Mouse (Mus musculus): ENCODE measurements at regions not wholly inside any gene's neighbourhood (a gene's known extent, or its start where the extent isn't known, plus 50 kb on each side); places are given as distances from the start of the nearest gene placed in this dataset.

- TF ChIP-seq ZC3H11A (IDR thresholded peaks at IDR 0.05; ENCODE audit: borderline replicate concordance, low read depth, low read length) (no peak), HCFC1 (IDR thresholded peaks at IDR 0.05; ENCODE audit: borderline replicate concordance, insufficient read depth, low read length) (no peak), MAFK (IDR thresholded peaks at IDR 0.05; ENCODE audit: insufficient read depth, low read depth, low read length) (no peak), ZNF384 (IDR thresholded peaks at IDR 0.05; ENCODE audit: low read depth, low read length) (no peak), CHD2 (IDR thresholded peaks at IDR 0.05; ENCODE audit: low read depth, low read length) (no peak)
- no peak for DNase-seq (ENCODE audit: low read depth, low spot score)
- Histone ChIP-seq H3K4me1 (ENCODE audit: control insufficient read depth in 2 of 2, insufficient read depth in 2 of 2, low read length in 2 of 2, poor library complexity in 1 of 2) (no peaks in the 10 kb centered on the region), H3K9me3 (ENCODE audit: control insufficient read depth, insufficient read depth, low read depth, low read length) (no peaks in the 10 kb centered on the region), H3K4me3 (ENCODE audit: insufficient read depth in 1 of 2, low read depth in 1 of 2, low read length in 2 of 2, poor library complexity in 1 of 2, severe bottlenecking in 1 of 2) (no peak overlapping the region), H3K9ac (ENCODE audit: insufficient read depth, low read depth, low read length, poor library complexity, severe bottlenecking) (no peak overlapping the region), H3K27ac (ENCODE audit: insufficient read depth, low read depth, low read length, poor library complexity, severe bottlenecking) (no peak overlapping the region), H3K36me3 (ENCODE audit: control insufficient read depth, insufficient read depth, low read length, poor library complexity, severe bottlenecking) (no peaks in the 10 kb centered on the region)
- in situ Hi-C loops (cut with MboI; ENCODE audit: low sequenced_read_pairs in 2 of 2, unreplicated experiment in 2 of 2) = no loop called here
Observed at GRCm38 (mm10) chr13:110977379-110977778, 277.4 kb upstream of the Actbl2 start.

DNA sequence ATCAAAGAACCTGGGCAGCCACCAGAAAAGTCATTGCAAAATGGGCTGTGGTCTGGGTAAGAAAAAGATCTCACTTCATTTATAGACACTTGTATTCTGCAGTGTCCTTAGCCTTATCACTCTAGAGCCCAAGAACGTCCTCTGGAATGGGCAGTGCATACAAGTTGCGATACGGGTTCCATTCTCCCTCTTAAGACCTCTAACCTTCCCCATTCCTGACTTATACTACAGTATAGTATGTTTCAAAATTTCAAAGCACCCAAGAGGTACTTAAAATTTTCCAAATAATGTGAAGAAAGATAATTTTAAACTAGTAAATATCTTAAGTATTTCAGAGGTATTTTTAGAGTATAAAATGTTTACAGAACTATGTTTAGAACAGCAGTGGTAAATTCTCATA, 276.8 kb upstream of the Actbl2 start:
- in situ Hi-C loops (cut with MboI; ENCODE audit: low sequenced_read_pairs in 2 of 2, unreplicated experiment in 2 of 2) = no loop called here
- Histone ChIP-seq H3K27ac (ENCODE audit: insufficient read depth, low read depth, low read length, poor library complexity, severe bottlenecking) (no peak overlapping the region), H3K9me3 (ENCODE audit: control insufficient read depth, insufficient read depth, low read depth, low read length) (no peaks in the 10 kb centered on the region), H3K4me3 (ENCODE audit: insufficient read depth in 1 of 2, low read depth in 1 of 2, low read length in 2 of 2, poor library complexity in 1 of 2, severe bottlenecking in 1 of 2) (no peak overlapping the region), H3K4me1 (ENCODE audit: control insufficient read depth in 2 of 2, insufficient read depth in 2 of 2, low read length in 2 of 2, poor library complexity in 1 of 2) (no peaks in the 10 kb centered on the region), H3K9ac (ENCODE audit: insufficient read depth, low read depth, low read length, poor library complexity, severe bottlenecking) (no peak overlapping the region), H3K36me3 (ENCODE audit: control insufficient read depth, insufficient read depth, low read length, poor library complexity, severe bottlenecking) (no peaks in the 10 kb centered on the region)
- TF ChIP-seq ZNF384 (IDR thresholded peaks at IDR 0.05; ENCODE audit: low read depth, low read length) (no peak), CHD2 (IDR thresholded peaks at IDR 0.05; ENCODE audit: low read depth, low read length) (no peak), MAFK (IDR thresholded peaks at IDR 0.05; ENCODE audit: insufficient read depth, low read depth, low read length) (no peak), ZC3H11A (IDR thresholded peaks at IDR 0.05; ENCODE audit: borderline replicate concordance, low read depth, low read length) (no peak), HCFC1 (IDR thresholded peaks at IDR 0.05; ENCODE audit: borderline replicate concordance, insufficient read depth, low read length) (no peak)
- DNase-seq (ENCODE audit: low read depth, low spot score) = no peak

- no peak for TF ChIP-seq ZC3H11A (IDR thresholded peaks at IDR 0.05; ENCODE audit: borderline replicate concordance, low read depth, low read length)
- TF ChIP-seq ZNF384 (IDR thresholded peaks at IDR 0.05; ENCODE audit: low read depth, low read length) = no peak
- no peak for TF ChIP-seq HCFC1 (IDR thresholded peaks at IDR 0.05; ENCODE audit: borderline replicate concordance, insufficient read depth, low read length)
- TF ChIP-seq CHD2 (IDR thresholded peaks at IDR 0.05; ENCODE audit: low read depth, low read length) = no peak
- no peak for TF ChIP-seq MAFK (IDR thresholded peaks at IDR 0.05; ENCODE audit: insufficient read depth, low read depth, low read length)
- H3K4me3 ChIP-seq (ENCODE audit: insufficient read depth in 1 of 2, low read depth in 1 of 2, low read length in 2 of 2, poor library complexity in 1 of 2, severe bottlenecking in 1 of 2) = no peak overlapping the region
- no peak overlapping the region for H3K9ac ChIP-seq (ENCODE audit: insufficient read depth, low read depth, low read length, poor library complexity, severe bottlenecking)
- no peak overlapping the region for H3K27ac ChIP-seq (ENCODE audit: insufficient read depth, low read depth, low read length, poor library complexity, severe bottlenecking)
- H3K4me1 ChIP-seq (ENCODE audit: control insufficient read depth in 2 of 2, insufficient read depth in 2 of 2, low read length in 2 of 2, poor library complexity in 1 of 2) = no peaks in the 10 kb centered on the region
- DNase-seq (ENCODE audit: low read depth, low spot score) = no peak
- H3K9me3 ChIP-seq (ENCODE audit: control insufficient read depth, insufficient read depth, low read depth, low read length) = no peaks in the 10 kb centered on the region
- H3K36me3 ChIP-seq (ENCODE audit: control insufficient read depth, insufficient read depth, low read length, poor library complexity, severe bottlenecking) = no peaks in the 10 kb centered on the region
- in situ Hi-C loops (cut with MboI; ENCODE audit: low sequenced_read_pairs in 2 of 2, unreplicated experiment in 2 of 2) = no loop called here
Observed at GRCm38 (mm10) chr13:110990677-110991076, 264.1 kb upstream of the Actbl2 start.

GRCm38 (mm10) chr13:110991121-110991520, 263.7 kb upstream of the Actbl2 start:
- H3K4me3 ChIP-seq (ENCODE audit: insufficient read depth in 1 of 2, low read depth in 1 of 2, low read length in 2 of 2, poor library complexity in 1 of 2, severe bottlenecking in 1 of 2) = no peak overlapping the region
- no peaks in the 10 kb centered on the region for H3K9me3 ChIP-seq (ENCODE audit: control insufficient read depth, insufficient read depth, low read depth, low read length)
- DNase-seq (ENCODE audit: low read depth, low spot score) = no peak
- TF ChIP-seq ZC3H11A (IDR thresholded peaks at IDR 0.05; ENCODE audit: borderline replicate concordance, low read depth, low read length) = no peak
- no peak for TF ChIP-seq MAFK (IDR thresholded peaks at IDR 0.05; ENCODE audit: insufficient read depth, low read depth, low read length)
- TF ChIP-seq ZNF384 (IDR thresholded peaks at IDR 0.05; ENCODE audit: low read depth, low read length) = no peak
- no peak for TF ChIP-seq HCFC1 (IDR thresholded peaks at IDR 0.05; ENCODE audit: borderline replicate concordance, insufficient read depth, low read length)
- no peak for TF ChIP-seq CHD2 (IDR thresholded peaks at IDR 0.05; ENCODE audit: low read depth, low read length)
- no peak overlapping the region for H3K27ac ChIP-seq (ENCODE audit: insufficient read depth, low read depth, low read length, poor library complexity, severe bottlenecking)
- in situ Hi-C loops (cut with MboI; ENCODE audit: low sequenced_read_pairs in 2 of 2, unreplicated experiment in 2 of 2) = no loop called here
- no peaks in the 10 kb centered on the region for H3K36me3 ChIP-seq (ENCODE audit: control insufficient read depth, insufficient read depth, low read length, poor library complexity, severe bottlenecking)
- no peak overlapping the region for H3K9ac ChIP-seq (ENCODE audit: insufficient read depth, low read depth, low read length, poor library complexity, severe bottlenecking)
- H3K4me1 ChIP-seq (ENCODE audit: control insufficient read depth in 2 of 2, insufficient read depth in 2 of 2, low read length in 2 of 2, poor library complexity in 1 of 2) = no peaks in the 10 kb centered on the region

DNA sequence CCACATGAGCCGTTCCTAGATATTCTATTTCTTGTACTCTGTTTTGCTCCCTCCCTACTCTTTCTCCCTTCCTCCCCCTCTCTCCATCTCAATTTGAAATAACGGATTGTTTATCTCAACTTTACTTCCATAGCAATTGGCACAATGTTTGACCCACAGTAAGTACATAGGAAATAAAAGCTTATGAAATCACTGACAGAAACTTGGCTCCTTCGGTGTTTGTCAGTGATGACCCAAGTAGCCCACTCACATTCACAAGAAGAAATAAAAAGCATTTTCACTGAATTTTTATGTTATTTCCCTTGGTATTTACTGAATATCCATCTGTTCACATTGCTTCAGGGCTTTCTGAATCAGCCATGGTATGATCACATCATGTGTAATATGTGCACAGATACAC, 260.2 kb upstream of the Actbl2 start:
- in situ Hi-C loops (cut with MboI; ENCODE audit: low sequenced_read_pairs in 2 of 2, unreplicated experiment in 2 of 2) = no loop called here
- no peak overlapping the region for H3K9ac ChIP-seq (ENCODE audit: insufficient read depth, low read depth, low read length, poor library complexity, severe bottlenecking)

More for the DNA sequence above, 260.2 kb upstream of the Actbl2 start:
- H3K36me3 ChIP-seq (ENCODE audit: control insufficient read depth, insufficient read depth, low read length, poor library complexity, severe bottlenecking) = no peaks in the 10 kb centered on the region
- no peak for TF ChIP-seq MAFK (IDR thresholded peaks at IDR 0.05; ENCODE audit: insufficient read depth, low read depth, low read length)
- TF ChIP-seq HCFC1 (IDR thresholded peaks at IDR 0.05; ENCODE audit: borderline replicate concordance, insufficient read depth, low read length) = no peak
- TF ChIP-seq ZNF384 (IDR thresholded peaks at IDR 0.05; ENCODE audit: low read depth, low read length) = no peak
- TF ChIP-seq ZC3H11A (IDR thresholded peaks at IDR 0.05; ENCODE audit: borderline replicate concordance, low read depth, low read length) = no peak
- TF ChIP-seq CHD2 (IDR thresholded peaks at IDR 0.05; ENCODE audit: low read depth, low read length) = no peak
- H3K27ac ChIP-seq (ENCODE audit: insufficient read depth, low read depth, low read length, poor library complexity, severe bottlenecking) = no peak overlapping the region
- no peaks in the 10 kb centered on the region for H3K4me1 ChIP-seq (ENCODE audit: control insufficient read depth in 2 of 2, insufficient read depth in 2 of 2, low read length in 2 of 2, poor library complexity in 1 of 2)
- DNase-seq (ENCODE audit: low read depth, low spot score) = no peak
- H3K4me3 ChIP-seq (ENCODE audit: insufficient read depth in 1 of 2, low read depth in 1 of 2, low read length in 2 of 2, poor library complexity in 1 of 2, severe bottlenecking in 1 of 2) = no peak overlapping the region
- H3K9me3 ChIP-seq (ENCODE audit: control insufficient read depth, insufficient read depth, low read depth, low read length) = no peaks in the 10 kb centered on the region

Data from ES-E14 (cell line).